Mouse (Mus musculus) stomach, embryonic 14.5 days (tissue): Measurements from ENCODE around the gene Mpzl1. TPM values are rescaled to one million over a fixed set of nuclear protein-coding genes. Genes with fewer than 3 reads are reported as not detected.

Experiments
- ATAC-seq: fragments of 200-750 bp; cut with Nextera tagmentation; 2 replicates; pipeline ENCODE4 v1.8.0; 2017; ENCODE audit warnings: low read depth, moderate TSS enrichment; ENCODE audit not compliant: insufficient number of reproducible peaks, insufficient read depth, low FRiP score
- H3K27ac ChIP-seq: fragments of 300-500 bp; sonication (generic); 2 replicates; pipeline ENCODE4 v1.5.1; 2014; ENCODE audit warnings: mild to moderate bottlenecking, low read length, moderate library complexity, mixed read lengths
- H3K27me3 ChIP-seq: fragments of 300-500 bp; sonication (generic); 2 replicates; pipeline ENCODE4 v1.6.1; 2014; ENCODE audit warnings: low read length, control low read depth, mixed read lengths; ENCODE audit not compliant: control insufficient read depth, insufficient read depth
- H3K36me3 ChIP-seq: fragments of 300-500 bp; sonication (generic); 2 replicates; pipeline ENCODE4 v1.6.1; 2014; ENCODE audit warnings: mild to moderate bottlenecking, control low read depth, low read length, moderate library complexity, mixed read lengths; ENCODE audit not compliant: control insufficient read depth, insufficient read depth
- H3K4me1 ChIP-seq: fragments of 300-500 bp; sonication (generic); 2 replicates; pipeline ENCODE4 v1.6.1; 2014; ENCODE audit warnings: low read length, control low read depth, mixed read lengths; ENCODE audit not compliant: control insufficient read depth, insufficient read depth
- H3K4me2 ChIP-seq: fragments of 300-500 bp; sonication (generic); replicated peaks from 2 replicates; pipeline ENCODE4 v1.6.1; 2014; ENCODE audit warnings: low read depth, low read length, control low read depth
- H3K4me3 ChIP-seq: fragments of 300-500 bp; sonication (generic); 2 replicates; pipeline ENCODE4 v1.5.1; 2014; ENCODE audit warnings: low read depth, low read length, control low read depth
- H3K9ac ChIP-seq: fragments of 300-500 bp; sonication (generic); replicated peaks from 2 replicates; pipeline ENCODE4 v1.6.1; 2014; ENCODE audit warnings: low read depth, mild to moderate bottlenecking, control low read depth, low read length, moderate library complexity, mixed read lengths
- H3K9me3 ChIP-seq: fragments of 300-500 bp; sonication (generic); 2 replicates; pipeline ENCODE4 v1.6.1; 2016; ENCODE audit warnings: low read depth, low read length, control low read depth; ENCODE audit not compliant: control insufficient read depth
- WGBS: fragments of 180-500 bp; shearing (Covaris S2); extraction: QIAGEN DNeasy Blood & Tissue Kit; methylation state at CpG from one replicate; pipeline ENCODE4 v1.1.7; 2014; 5-methylcytosine and 5-hydroxymethylcytosine counted together
- polyA plus RNA-seq: library from polyadenylated mRNA; unstranded; fragments of >200 nt; fragmentation: Nextera tagmentation; extraction: Ambion mirVana; gene quantifications from 2 replicates; pipeline ENCODE4 v1.2.1, GENCODE M21; 2014

Mpzl1 gene
- polyA plus RNA-seq, 1 experiment from 2014 or later = 201 TPM

DNA sequence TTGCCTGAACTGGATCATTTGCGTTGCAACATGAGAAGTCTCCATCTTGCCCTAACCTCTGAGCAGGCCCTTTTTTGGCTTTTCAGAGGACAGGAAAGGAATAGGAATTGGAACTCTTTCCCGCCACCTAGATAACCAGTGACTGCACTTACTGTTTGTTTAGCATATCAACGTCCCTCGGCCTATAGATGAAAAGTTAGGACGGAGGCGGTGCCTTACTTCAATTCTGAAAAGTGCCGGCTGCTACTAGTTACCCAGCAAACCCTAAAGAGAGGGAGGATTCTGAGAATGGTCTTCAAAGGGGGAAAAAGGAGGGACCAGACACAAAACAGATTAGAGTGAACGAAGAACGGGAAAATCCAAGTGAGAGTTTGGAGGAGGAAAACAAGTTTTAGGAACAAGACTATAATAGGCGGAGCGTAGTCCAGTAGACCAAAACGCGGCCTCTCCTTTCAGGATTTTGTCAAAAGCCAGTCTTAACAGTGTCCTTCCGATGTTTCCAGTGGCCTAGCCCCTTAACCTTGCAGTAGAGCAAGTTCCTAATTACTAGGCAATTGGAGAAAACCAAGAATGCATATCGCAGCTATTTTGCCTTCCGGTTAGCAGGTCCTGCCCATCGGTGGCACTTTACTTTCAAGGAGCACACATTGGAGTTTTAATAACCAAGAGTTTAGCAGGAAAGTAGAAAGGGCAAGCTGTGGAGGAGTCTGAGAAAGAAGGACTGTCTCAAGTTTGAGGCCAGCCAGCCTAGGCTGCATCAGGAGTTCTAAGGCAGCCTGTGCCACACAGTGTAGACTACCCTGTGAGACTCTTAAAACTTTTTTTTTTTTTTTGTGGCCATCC lies 938 bp upstream of the Mpzl1 start:
- Histone ChIP-seq H3K9ac (peak overlapping the region; percentile 82; the same call in 1 of the 2 replicates), H3K9me3 (no peaks in the 10 kb centered on the region), H3K4me2 (peak overlapping the region; percentile 72), H3K27ac (peak overlapping the region; percentile 98), H3K36me3 (no peaks in the 10 kb centered on the region), H3K27me3 (no peaks in the 10 kb centered on the region), H3K4me3 (peak overlapping the region; percentile 78), H3K4me1 (peaks cover 32% of the 10 kb centered on the region)
- 21% methylated on average over 17 of the region's 17 CpGs for WGBS
- 0 out of 2 replicates have a peak, but pooled peaks have one; percentile 2 for ATAC-seq

GRCm38 (mm10) chr1:165633345-165633744 lies 993 bp downstream of the Mpzl1 start:
- Histone ChIP-seq H3K4me1 (peaks cover 29% of the 10 kb centered on the region), H3K36me3 (no peaks in the 10 kb centered on the region), H3K4me3 (peak overlapping the region; percentile 78), H3K9ac (peak overlapping the region; percentile 82), H3K9me3 (no peaks in the 10 kb centered on the region), H3K27ac (no peak overlapping the region; the same call in 1 of the 2 replicates), H3K4me2 (peak overlapping the region; percentile 72), H3K27me3 (no peaks in the 10 kb centered on the region)
- ATAC-seq = no peak
- WGBS = 2% methylated on average over 12 of the region's 12 CpGs

DNA sequence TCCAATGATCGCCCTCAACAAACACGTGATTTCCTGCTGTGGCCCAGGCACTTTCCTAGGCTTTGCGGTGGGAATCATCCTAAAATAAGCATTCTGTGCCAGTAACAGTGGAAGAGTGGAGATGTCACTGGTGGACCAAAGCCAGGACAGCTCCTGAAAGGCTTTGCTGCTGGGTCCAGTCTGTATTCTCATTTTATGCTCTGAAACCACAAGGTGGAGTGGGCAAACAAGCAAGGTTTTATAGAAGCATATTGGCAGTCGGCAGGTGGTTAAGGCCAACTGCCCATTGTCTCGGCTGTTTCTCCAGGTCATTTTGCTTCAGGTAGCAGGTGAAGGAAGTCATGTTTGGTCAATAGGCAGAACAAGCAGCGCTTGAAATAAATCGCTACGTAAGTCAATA lies 3.2 kb downstream of the Mpzl1 start:
- Histone ChIP-seq H3K36me3 (no peaks in the 10 kb centered on the region), H3K9me3 (no peaks in the 10 kb centered on the region), H3K4me2 (0 out of 2 replicates have a peak overlapping the region, but pooled peaks have one; percentile 0), H3K27me3 (no peaks in the 10 kb centered on the region), H3K27ac (no peak overlapping the region), H3K4me1 (peaks cover 29% of the 10 kb centered on the region), H3K9ac (no peak overlapping the region), H3K4me3 (no peak overlapping the region)
- 65% methylated on average over 8 of the region's 8 CpGs for WGBS
- no peak for ATAC-seq

GRCm38 (mm10) chr1:165629975-165630374 lies 4.4 kb downstream of the Mpzl1 start:
- ATAC-seq = no peak
- Histone ChIP-seq H3K36me3 (no peaks in the 10 kb centered on the region), H3K27me3 (no peaks in the 10 kb centered on the region), H3K9me3 (no peaks in the 10 kb centered on the region), H3K9ac (no peak overlapping the region), H3K27ac (peak overlapping the region; percentile 29), H3K4me2 (no peak overlapping the region), H3K4me3 (no peak overlapping the region), H3K4me1 (peaks cover 21% of the 10 kb centered on the region)
- WGBS = 28% methylated on average over 8 of the region's 8 CpGs

GRCm38 (mm10) chr1:165628603-165629002 lies 5.7 kb downstream of the Mpzl1 start:
- no peak overlapping the region for H3K27ac ChIP-seq
- H3K36me3 ChIP-seq = no peaks in the 10 kb centered on the region
- H3K4me1 ChIP-seq = peaks cover 21% of the 10 kb centered on the region
- ATAC-seq = no peak
- 77% methylated on average over 1 of the region's 1 CpGs for WGBS
- H3K4me3 ChIP-seq = no peak overlapping the region
- no peaks in the 10 kb centered on the region for H3K27me3 ChIP-seq
- H3K4me2 ChIP-seq = no peak overlapping the region
- no peaks in the 10 kb centered on the region for H3K9me3 ChIP-seq
- no peak overlapping the region for H3K9ac ChIP-seq

DNA sequence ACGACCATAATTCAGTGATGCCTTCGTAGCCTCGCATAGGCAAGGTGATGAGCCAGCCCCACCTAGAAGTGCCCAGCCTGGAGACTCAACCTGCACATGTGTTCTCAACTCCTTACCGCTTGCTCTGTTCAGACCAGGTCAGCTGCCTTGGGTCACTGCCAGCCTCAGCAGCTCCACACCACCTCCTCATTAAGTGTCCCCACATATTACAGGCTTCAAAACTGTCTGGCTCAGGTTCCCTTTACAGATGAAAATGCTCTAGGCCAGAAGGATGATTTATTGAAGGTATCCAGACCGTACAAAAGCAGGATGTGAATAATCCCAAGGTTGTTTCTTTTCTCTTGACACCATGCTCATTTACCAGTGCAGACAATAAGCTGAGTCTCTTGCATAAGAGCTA lies 8.4 kb downstream of the Mpzl1 start:
- H3K9me3 ChIP-seq = no peaks in the 10 kb centered on the region
- H3K4me3 ChIP-seq = no peak overlapping the region
- no peak for ATAC-seq
- H3K27me3 ChIP-seq = no peaks in the 10 kb centered on the region
- H3K36me3 ChIP-seq = 0 out of 2 replicates have a peak, but pooled peaks cover 3% of the 10 kb centered on the region
- H3K9ac ChIP-seq = no peak overlapping the region
- 70% methylated on average over 5 of the region's 5 CpGs for WGBS
- no peak overlapping the region for H3K4me2 ChIP-seq
- H3K4me1 ChIP-seq = peaks cover 8% of the 10 kb centered on the region
- no peak overlapping the region for H3K27ac ChIP-seq

GRCm38 (mm10) chr1:165625058-165625457 lies 9.3 kb downstream of the Mpzl1 start:
- H3K9me3 ChIP-seq = no peaks in the 10 kb centered on the region
- peaks cover 10% of the 10 kb centered on the region for H3K4me1 ChIP-seq
- ATAC-seq = no peak
- no peak overlapping the region for H3K4me3 ChIP-seq
- WGBS = 88% methylated on average over 5 of the region's 5 CpGs
- no peak overlapping the region for H3K27ac ChIP-seq
- H3K4me2 ChIP-seq = no peak overlapping the region
- no peak overlapping the region for H3K9ac ChIP-seq
- H3K27me3 ChIP-seq = no peaks in the 10 kb centered on the region
- H3K36me3 ChIP-seq = peaks cover 3% of the 10 kb centered on the region; the same call in 1 of the 2 replicates

DNA sequence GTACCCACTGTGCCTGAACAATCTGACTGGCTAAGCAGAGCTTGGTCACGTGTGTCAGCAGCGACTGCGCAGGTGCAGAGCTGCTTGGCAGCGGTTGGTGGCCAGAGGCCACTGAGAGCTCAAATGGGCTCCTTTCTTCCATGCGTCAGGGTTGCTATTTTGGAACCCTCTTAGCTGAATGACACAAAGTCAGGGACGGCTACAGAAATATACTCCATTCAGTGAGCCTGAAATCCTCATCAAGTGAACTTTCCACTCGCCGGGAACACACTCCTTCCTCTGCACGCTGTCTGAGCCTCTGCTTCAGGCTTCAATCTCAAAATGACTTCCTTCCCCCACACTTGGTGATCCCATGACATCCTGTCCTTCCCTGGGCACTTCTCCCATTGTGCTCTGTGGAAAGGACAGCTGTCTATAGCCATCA lies 16.1 kb downstream of the Mpzl1 start:
- H3K36me3 ChIP-seq = peaks cover 16% of the 10 kb centered on the region
- H3K27ac ChIP-seq = peak overlapping the region; percentile 33; the same call in 1 of the 2 replicates
- no peaks in the 10 kb centered on the region; the same call in 1 of the 2 replicates for H3K9me3 ChIP-seq
- no peak overlapping the region for H3K4me2 ChIP-seq
- no peak for ATAC-seq
- H3K4me3 ChIP-seq = no peak overlapping the region
- no peaks in the 10 kb centered on the region for H3K27me3 ChIP-seq
- WGBS = 74% methylated on average over 9 of the region's 9 CpGs
- peaks cover 27% of the 10 kb centered on the region for H3K4me1 ChIP-seq
- H3K9ac ChIP-seq = no peak overlapping the region
